Mouse (Mus musculus) adrenal gland, adult 2 months (tissue): ENCODE results near the gene Zfp689. TPM values are rescaled to one million over a fixed set of nuclear protein-coding genes. Genes with fewer than 3 reads are reported as not detected.
"Not testable (repeated sequence)": the region's sequence is repeated elsewhere in the genome, so short reads cannot be mapped to it uniquely, and the experiment has no call there.

Experiments
- DNase-seq: peaks from one replicate; pipeline ENCODE4 v3.0.0; 2021
- polyA plus RNA-seq: library from polyadenylated mRNA; depleted of rRNA; stranded (reverse); fragments of >200 nt; gene quantifications from 2 replicates; pipeline ENCODE4 v1.2.3, GENCODE M21; 2012
- total RNA-seq, 2 experiments: library from RNA; stranded (reverse); gene quantifications; 2 replicates each; pipeline ENCODE4 v1.2.3; 2021

Gene Zfp689
- total and polyA plus RNA-seq, 3 experiments = 3.9 to 7.1 (median 4.6) TPM

DNA sequence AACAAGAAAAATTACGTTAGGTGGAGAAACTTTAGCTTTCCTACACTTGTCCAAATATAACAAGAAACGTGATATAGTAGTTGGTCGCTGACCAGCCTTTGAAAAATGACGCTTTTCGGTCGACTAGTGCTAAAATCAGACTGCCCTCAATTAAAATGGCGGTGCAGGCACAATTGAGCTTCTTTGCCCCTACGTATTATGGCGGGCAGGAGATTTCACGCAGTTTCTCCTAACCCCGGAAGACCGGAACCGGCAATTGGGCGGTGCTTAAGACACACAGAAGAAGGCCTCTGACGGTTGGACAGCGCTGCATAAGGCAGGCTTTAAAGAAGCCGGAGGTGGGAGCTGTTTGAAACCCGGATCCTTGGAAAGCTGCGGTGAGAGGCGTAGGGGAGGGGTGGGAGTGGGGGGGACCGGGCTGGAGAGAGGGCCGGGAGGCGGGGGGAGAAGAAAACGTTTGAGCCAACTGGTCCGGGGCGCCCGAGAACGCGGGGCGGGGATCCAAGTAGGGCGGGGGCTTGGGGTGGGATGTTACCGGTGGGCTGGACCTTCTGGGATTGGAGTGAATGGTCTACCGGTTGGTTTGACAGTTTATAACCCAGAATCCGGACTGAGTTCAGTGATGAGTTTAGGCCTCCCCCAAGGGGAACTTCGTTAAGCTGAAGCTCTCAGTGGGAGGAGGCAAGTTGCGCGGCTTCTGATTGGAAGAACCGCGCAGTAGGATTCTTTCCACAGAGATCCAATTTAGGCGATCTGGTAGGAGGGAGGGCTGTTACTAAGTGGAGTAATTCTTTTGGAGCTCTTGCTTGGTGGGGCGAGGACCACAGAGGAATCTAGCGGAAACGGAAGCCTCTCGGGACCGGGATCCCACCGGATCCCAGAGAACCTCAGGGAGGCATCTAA lies 22.0 kb upstream of the Zfp689 start:
- DNase-seq = peak; percentile 94

DNA sequence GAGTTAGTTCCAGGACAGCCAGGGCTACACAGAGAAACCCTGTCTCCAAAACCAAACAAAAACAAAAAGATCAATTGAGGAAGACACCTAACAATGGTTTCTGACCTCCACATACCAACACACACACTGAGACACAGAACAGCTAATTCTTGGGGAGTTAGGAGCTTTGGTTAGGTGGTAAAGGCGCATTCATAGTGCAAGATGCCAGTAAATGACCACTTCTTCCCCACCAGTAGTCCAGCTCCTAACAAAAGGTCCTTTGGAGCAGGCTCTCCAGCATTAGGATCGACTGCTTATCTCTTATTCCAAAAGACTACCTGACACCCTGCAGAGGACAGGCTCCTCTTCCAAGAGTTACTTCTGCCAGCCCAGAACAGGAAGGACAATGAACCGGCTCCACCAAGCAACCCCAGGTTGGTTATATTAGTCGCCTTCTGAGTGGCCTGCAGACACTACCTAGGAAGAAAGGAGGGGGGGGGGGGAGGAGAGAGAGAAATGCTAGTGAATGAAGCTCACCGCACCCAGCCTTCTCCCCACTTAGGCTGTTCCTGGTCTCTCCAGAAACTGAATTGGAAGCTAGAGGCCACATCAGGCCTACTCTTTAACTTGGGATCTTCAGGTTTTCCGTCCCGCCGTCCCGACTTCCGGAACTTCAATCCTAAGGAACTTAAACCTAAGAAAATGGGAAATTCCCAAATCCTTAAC lies 21.2 kb upstream of the Zfp689 start:
- DNase-seq = peak; percentile 52

DNA sequence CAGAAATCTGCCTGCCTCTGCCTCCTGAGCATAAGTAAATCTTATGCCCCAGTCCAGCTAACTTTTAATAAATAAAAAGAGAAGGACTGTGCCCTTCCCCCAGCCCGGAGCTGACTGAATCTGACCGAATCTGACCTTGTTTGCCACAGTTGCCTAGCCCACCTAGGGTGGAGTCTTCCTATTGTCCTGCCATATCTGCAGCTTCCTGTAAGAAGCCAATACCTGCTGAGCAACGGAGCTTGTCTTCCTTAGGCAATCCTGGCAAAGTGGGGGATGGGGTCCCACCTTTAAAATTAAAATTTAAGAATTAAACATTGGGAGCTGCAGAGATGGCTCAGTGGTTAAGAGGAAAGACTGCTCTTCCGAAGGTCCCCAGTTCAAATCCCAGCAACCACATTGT lies 17.6 kb upstream of the Zfp689 start:
- no peak for DNase-seq

DNA sequence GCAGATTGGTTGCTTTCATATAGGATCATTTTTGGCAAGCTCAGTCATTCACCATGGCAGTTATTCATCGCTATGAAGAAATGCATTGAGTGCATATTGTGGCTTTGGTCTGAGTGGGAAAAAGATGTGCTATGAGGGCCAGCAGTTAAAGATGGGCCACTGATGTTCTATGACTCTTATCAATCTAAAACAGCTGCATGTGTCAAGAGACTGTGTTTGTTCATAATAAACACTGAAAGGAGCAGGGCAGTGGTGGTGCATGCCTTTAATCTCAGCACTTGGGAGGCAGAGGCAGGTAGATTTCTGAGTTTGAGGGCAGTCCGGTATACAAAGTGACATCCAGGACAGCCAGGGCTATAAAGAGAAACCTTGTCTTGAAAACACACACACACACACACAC lies 16.7 kb upstream of the Zfp689 start:
- DNase-seq = not testable (repeated sequence)

DNA sequence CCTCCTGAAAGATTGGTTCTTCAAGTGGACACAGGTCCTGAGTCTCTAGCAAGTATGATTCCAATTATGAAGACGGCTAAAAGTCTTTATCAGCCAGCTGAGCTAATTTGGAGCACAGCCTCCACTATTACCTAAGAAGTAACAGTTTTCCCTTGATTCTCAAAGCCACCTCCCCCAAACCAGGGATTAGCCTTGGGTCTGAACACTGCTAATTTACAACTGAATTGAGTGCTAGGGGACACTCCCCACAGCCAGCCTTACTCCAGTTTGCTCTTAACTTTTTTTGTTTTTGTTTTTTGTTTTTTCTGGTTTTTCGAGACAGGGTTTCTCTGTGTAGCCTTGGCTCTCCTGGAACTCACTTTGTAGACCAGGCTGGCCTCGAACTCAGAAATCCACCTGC lies 16.2 kb upstream of the Zfp689 start:
- no peak for DNase-seq

DNA sequence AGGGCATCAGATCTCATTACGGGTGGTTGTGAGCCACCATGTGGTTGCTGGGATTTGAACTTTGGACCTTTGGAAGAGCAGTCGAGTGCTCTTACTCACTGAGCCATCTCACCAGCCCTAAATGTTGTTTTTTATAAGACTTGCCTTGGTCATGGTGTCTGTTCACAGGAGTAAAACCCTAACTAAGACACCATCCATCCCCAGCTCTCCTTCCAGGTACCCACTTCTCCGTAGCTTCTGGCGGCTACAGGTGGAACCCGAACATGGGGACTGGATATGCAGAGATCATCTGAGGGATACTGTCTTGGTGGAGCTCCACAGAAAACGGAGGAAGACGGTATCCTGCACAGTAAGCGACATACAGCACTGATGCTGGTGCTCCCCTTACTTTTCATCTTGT lies 10.4 kb upstream of the Zfp689 start, which contains the start of gene Prr14:
Gene Prr14, plus strand, starts transcription at position 301 of the 400 bp plus-strand sequence.
- DNase-seq = not testable (repeated sequence)

DNA sequence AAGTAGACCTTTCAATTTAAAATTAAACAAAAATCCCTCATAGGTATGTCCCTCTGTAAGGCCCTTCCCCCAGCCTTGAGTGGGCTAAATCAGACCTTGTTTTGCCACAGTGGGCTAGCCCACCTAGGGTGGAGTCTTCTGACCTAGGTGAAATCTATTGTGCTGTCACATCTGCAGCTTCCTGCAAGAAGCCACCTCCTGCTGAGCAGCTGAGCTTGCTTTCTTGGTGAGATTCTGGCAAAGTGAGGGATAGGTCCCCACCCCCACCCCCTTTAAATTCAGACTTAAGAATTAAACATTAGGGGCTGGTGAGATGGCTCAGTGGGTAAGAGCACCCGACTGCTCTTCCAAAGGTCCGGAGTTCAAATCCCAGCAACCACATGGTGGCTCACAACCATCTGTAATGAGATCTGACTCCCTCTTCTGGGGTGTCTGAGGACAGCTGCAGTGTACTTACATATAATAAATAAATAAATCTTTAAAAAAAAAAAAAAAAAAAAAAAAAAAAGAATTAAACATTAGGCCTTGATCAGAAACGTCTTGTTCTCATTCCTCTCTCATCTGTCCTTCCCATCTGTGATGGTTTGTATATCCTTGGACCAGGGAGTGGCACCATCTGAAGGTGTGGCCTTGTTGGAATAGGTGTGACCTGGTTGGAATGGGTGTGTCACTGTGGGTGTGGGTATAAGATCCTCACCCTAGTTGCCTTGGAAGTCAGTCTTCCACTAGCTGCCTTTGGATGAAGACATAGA lies 9.6 kb upstream of the Zfp689 start:
- DNase-seq = not testable (repeated sequence)

DNA sequence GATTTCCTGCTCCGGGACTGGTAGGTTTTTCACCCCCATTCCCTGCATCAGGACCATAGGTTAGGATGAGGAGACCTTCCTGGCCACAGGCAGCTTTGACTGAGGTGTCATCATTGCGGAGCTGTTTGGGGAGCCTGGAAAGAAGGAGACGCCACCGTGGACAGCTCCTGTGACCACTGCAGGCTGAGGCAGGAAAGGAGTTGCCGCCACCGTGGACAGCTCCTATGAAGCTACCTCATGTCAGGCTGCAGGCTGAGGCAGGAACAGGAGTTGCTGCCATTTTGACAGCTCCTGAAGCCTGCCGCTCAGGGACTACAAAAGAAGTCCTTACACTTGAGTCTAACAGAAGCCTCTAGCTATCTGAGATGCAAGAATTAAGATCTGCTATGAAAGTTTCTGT lies 5.9 kb upstream of the Zfp689 start:
- no peak for DNase-seq

DNA sequence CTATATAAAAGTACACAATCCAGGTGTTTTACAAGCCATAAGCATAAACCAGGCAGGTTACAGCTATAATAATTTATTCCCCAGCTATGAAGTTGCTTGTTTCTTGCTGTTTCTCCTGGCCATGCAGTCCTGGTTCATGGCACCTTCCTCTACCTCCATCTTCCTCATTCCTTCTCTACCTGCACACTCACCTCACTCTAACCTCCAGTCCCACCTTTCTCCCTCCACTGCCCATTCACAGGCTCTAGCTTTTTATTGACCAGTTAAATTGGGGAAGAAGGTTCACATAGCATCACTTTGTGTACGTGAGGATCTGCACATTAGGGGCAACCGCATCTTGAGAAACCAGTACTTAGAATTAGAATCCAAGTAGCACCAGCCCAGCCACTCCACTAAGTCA lies 4.1 kb upstream of the Zfp689 start:
- DNase-seq = no peak

DNA sequence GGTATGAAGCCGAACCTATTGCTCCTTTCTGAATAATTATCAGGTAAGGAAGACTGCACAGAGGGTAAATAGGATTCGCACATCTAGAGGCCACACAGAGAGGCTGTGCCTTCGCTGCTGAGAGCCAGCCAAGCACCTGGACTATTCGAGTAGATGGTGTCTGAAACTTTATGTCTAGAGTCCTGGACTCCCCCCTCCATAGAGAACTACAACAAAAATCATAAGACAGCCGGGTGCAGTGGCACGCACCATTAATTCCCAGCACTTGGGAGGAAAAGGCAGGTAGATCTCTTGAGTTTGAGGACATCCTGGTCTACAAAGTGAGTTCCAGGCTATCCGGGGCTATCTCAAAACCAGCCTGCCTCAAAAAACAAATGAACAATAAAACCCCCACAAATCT lies 1.0 kb upstream of the Zfp689 start:
- DNase-seq = no peak

DNA sequence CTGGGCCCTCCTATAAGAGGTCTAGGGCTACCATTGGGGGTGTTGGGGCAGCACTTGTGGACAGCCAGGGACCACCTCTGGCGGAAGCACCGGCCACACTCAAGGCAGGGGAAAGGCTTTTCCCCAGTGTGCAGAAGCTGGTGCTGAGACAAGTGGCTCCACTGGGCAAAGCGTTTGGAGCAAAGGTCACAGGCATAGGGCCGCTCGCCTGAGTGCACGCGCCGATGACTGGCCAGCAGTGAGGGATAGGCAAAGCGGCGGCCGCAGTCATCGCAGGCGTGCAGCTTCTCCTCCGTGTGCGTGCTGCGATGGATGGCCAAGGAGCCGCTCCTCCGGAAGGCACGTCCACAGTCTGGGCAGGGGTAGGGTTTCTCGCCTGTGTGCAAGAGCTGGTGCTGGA lies 5.0 kb downstream of the Zfp689 start:
- DNase-seq = no peak

DNA sequence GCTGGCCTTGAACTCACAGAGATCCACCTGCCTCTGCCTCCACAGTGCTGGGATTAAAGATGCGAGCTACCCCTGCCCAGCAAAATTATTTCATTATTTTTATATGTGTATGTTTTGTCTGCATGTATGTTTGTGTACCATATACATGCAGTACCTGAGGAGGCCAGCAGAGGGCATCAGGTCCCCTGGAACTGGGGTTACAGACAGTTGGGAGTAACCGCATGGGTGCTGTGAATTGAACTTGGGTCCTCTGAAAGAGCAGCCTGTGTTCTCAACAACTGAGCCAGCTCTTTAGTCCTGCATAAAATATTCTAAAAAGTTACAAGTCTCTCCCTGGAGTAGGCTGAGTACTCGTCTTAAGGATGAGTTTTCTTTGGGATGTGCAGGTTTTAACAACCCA lies 11.2 kb downstream of the Zfp689 start:
- DNase-seq = no peak

DNA sequence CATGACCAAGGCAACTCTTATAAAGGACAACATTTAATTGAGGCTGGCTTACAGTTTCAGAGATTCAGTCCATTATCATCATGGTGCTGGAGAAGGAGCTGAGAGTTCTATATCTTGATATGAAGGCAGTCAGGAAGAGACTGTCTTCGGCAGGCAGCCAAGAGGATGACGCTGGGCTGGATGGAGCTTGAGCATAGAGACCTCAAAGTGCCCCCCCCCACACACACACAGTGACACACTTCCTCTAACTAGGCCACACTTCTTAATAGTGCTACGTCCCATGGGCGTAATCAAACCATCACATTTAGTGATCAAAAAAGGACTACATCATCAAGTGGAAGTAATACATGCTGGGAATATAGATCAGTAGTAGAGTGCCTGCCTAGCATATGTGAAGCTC lies 13.8 kb downstream of the Zfp689 start:
- DNase-seq = no peak

DNA sequence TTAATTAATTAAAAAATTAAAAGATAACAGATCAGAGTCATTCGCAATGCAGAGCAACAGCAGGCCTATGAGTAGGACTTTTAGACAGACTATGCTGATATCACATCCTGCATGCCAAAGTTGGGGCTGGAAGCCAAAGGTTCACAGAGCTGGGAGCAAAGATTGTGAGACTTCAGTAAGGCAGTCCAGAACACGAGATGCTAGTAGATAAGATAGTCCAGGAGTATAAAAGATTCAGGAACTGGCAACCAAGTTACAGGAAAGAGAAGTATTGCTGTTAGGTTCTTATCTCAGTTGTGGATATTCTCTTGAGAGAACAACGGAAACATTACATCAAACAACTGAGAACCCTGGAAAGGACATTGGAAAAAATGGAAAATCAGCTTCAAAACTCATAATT lies 22.6 kb downstream of the Zfp689 start:
- peak; percentile 25 for DNase-seq

DNA sequence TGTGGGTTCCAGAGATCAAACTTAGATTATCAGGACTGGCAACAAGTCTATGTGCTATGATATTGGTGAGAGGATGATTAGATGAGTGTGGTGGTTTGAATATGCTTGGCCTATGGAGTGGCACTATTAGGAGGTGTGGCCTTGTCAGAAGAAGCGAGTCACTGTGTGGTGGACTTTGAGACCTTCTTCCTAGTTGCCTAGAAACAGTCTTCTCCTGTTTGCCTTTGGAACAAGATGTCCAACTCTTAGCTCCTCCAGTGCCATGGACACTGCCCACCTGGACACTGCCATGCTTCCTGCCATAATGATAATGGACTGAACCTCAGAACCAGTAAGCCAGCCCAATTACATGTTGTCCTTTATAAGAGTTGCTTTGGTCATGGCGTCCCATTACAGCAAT lies 23.0 kb downstream of the Zfp689 start:
- no peak for DNase-seq

DNA sequence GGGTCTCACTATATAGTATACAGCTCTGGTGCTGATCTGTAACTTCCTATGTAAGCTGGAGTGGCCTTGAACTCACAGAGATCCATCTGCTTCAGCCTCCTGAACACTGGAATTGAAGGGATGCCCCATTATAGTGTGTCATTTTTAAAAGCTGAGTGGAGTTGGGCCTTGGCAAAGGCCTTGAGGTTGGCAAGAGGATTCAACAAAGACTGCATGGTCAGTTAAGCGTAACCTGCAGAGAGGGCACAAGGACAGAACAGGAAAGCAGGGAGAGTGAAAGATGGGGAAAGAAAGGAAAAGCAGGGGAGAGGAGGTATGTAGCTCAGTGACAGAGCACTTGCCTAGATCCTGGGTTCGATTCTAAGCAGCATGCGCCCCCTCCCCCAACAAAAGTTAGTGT lies 23.7 kb downstream of the Zfp689 start:
- DNase-seq = no peak

DNA sequence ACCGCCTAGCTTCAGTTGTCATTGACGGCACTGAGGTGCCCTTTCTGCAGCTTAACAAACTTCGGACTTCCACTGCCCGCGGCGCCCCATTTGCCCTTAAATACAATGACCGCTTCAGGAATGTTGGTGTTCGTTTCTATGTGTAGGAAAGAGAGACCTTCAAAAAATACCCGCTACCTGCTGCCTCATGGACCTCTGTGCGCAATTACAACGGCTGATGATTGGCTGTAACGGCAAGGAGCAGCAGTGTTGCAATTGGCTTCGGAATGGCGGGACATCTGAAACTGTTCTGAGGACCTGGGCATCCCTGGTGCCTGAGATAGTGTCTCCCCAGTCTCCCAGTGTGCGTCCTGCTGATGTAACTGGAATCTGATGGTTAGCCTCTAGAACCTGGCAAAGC lies 26.7 kb downstream of the Zfp689 start:
- DNase-seq = no peak

DNA sequence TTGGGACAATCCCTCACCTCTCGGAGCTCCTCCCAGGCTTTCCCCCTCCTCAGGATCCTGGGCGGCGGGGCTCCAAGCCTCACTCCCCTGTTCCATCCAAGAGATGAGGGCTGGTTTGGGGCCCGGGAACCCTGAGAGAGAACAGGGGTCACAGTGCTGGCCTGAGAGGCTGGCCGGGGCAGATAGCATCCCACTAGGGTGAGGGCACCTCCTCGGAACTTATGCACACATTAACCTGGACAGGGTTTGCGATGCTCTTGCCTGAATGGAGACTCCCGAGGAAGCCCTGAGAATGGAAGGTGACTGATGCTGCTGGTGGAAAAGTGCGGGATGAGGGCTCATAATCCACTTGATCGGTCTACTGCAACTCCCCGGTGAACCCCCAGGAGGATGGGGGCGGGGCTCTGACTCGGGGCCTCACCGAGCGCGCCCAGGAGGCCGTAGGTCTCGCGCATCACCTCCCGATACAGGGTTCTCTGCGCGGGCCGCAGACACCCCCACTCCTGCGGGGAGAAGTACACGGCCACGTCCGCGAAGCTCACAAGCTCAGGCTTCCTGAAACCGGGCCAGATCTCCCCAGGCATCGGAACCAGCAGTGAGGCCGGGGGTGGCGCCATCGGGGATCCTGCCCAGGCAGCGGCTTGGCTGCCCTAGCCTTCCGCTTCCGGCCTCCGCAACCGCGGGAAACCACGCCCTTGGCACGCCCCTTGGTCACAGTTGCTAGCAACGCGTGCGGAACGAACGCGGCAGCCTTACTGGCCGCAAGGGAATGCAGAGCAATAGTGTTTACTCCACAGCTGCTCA lies 27.4 kb downstream of the Zfp689 start, which contains the start of gene Zfp688:
Gene Zfp688, minus strand, starts transcription at position 681 of the 804 bp plus-strand sequence.
- DNase-seq = peak; percentile 98

DNA sequence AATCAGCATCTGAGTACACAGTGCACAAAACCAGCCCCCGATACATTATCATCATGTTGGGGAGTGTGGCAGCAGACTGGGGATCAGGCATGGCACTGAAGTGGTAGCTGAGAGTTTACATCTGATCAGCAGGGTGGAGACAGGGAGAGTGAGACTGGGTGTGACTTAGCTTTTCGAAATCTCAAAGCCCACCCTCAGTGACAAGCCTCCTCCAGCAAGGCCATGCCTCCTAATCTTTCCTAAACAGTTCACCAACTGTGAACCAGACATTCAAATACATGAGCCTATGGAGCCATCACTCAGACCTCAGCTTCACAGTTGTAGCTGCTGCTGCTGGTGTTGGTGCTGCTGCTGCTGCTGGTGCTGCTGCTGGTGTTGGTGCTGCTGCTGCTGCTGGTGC lies 37.5 kb downstream of the Zfp689 start:
- DNase-seq = no peak

DNA sequence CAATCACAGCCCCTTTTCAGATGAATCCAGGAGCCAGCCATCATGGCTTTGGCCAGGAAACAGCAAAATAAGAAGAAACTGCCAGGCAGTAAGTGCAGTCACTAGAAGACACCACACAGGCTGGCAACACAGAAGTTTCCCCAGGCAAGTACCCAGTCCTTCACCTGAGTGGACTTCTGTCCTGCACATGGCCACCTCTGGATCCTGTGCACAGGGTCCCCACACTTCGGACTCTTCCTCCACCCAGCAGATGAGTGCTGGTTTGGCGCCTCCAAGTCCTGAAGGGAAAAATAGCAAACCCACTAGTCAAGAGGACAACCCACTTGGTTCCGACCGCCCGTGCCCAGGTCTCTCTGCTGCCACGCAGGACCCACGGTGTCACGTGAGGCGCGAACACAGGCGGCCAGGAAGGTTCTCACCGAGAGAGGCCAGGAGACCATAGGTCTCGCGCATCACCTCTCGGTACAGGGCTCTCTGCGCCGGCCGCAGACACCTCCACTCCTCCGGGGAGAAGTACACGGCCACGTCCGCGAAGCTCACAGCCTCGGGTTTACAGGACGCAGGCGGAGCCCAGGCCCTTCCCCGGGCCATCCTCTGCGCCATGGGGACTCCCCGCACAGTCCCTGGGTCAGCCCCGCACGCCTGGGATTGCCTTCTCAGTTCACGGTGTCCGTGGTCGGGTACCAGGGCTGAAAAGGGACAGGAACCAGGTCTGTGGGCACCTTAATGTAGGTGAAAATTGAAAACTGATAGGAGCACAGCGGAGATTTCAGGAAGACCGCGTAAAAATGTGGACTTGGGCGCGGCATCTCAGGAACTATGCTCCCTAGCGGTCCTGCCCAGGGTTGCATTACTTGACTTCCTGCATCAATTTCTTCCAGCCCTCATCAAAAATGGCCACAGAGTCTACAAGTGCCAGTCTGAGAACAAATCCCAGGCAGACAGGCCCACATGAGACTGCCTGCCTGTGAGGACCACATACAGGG lies 42.7 kb downstream of the Zfp689 start, which contains the start of gene Zfp764:
Gene Zfp764, minus strand, starts transcription at position 821 of the 986 bp plus-strand sequence.
- peak; percentile 87 for DNase-seq
